Mouse (Mus musculus): ENCODE measurements at regions not wholly inside any gene's neighbourhood (a gene's known extent, or its start where the extent isn't known, plus 50 kb on each side); places are given as distances from the start of the nearest gene placed in this dataset.

DNA sequence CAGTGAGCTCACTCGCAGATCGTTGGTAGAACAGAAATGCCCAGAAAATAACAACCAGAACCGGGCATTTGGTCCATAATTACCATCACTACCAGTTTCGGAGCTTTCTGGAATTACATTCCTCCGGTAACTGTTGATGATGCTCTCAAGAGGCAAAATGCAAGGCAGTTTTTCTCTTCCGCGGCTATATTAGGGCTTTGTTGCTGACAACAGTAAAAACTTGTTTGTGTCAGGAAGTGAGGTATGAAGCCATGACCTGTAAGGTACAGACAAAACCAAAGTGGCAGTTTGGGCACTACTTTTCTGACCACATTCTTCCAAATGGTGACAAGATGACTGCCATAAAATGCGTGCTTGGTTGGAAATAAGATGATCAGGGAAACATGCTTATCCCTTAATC lies 179.7 kb upstream of the Mkln1 start:
- TF ChIP-seq GATA1 (IDR thresholded peaks at IDR 0.05; ENCODE audit: borderline replicate concordance, low read length) (no peak), FLI1 (IDR thresholded peaks at IDR 0.05; ENCODE audit: low read length) (no peak)

Measured in megakaryocyte, embryonic 14.5 days (primary cell).